Mouse (Mus musculus) lung, postnatal 4 days (tissue): ENCODE results near the gene Kiss1.
A peak's percentile ranks its signal among the peaks of the same experiment; 100 is the strongest.

ENCODE experiments used
- DNase-seq, 2 experiments: peaks; one replicate each; pipeline ENCODE4 v3.0.0; 2021

Gene Kiss1

DNA sequence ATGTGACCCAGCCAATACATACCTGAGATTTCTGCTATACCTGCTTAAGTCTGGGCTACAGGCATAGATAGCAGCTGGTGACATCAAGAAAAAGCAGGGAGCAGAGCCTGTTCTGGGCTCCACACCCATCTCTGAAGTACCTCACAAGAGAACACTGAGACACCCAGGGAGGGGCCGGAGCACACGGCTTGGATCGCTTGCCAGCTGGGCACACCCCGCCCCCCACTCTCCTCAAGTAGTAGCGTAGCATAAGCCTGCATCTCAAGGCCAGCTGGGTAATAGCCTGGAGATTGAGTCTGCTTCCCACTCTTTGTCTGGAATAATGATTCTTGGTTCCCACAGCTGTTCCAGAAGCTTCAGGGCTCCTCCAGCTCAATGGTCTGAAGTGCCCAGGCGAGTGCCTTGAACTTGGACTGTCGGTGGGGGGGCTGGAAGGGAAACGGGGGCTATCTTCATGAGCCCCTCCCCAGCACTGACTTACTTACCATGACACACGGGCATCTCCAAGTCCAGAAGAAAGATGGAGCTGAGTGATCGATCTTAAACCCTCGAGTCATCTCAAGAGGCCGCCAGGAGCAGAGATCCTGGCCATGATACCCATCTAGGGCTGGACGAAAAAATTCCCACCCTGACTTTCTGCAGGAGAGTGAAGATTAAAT is at the start of gene Kiss1:
Gene Kiss1 (plus strand): TSS at position 609 of the 659 bp plus-strand sequence.
- DNase-seq: peak; percentile 61 to 78

DNA sequence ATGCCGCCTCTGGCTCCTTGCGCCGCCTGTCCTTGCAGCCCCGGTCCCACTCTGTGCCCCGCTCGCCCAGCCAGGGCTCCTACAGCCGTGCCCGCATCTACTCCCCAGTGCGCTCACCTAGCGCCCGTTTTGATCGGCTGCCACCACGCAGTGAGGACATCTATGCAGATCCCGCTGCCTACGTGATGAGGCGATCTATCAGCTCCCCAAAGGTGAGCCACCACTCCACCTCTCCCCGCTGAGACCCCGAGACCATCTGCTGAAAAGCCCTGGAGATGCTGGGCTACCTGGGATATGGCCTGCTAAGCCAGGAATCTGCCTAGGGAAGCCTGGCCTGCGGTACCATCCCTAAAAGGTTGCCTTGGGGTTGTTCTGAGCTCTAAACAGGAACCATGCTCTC is 47.5 kb upstream of the Kiss1 start:
- no peak for DNase-seq

DNA sequence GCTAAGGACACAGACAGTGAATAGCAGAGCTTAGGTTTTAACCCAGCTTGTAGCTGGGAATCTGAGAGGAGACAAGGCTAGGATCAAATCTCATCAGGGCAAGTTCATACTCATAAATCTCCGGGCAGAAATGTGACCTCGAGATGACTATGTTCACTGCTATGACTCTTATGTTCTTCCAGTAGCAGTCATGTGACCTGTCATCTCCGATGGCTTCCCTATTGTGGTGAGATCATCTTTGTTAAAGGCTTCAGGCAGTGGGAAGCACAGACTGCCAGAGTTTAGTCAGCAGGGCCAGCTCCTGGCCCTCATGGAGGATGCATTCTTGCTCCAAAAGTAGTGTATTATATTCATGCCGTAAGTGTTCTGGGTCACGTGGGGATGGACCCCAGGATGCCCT is 44.7 kb upstream of the Kiss1 start:
- no peak for DNase-seq

DNA sequence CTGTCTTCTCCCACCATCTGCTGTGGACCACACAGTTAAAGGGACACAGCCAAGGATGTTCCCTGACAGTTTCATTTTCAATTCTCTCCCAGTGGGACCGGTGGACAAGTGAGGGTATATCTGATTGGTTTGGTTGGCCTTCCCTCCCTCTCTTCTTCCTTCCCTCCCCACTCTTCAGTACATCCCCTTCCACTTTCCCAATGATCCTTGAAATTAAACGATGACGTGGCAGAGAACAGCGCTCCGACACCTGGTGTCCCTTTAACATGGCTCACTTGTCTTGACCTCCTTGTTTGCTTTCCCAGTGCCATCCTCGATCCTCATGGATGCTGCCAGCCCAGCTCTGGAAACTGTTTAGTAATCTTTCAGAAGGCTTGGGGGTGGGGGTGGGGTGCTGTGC is 43.1 kb upstream of the Kiss1 start:
- DNase-seq: no peak

- DNase-seq: no peak
Observed at GRCm38 (mm10) chr1:133278946-133279631, 42.6 kb upstream of the Kiss1 start.

DNA sequence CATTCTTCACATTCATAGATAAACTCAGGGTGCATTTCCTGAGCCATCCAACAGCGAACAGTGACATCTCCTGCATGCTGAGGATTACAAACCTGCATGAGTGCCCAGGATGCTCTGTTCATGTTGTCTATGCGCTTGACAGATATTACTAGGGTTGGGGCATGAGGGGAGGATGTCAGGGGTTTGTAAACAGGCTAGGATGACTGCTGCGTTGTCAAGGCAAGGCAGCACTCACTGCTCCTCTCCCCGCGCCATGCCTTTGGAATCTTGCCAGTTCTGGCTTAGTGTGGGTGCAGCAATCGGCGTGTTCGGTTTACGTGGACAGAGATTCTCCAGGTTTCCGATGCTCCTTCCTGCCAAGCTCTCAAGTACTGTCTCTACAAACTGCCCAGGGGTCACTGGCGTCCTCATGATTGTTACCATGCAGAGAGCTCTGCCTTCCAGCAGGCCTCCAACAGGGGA is 42.0 kb upstream of the Kiss1 start:
- no peak for DNase-seq

GRCm38 (mm10) chr1:133280537-133280936 is 41.1 kb upstream of the Kiss1 start:
- no peak for DNase-seq

GRCm38 (mm10) chr1:133285907-133286306 is 35.8 kb upstream of the Kiss1 start:
- DNase-seq: no peak

- no peak for DNase-seq
Observed at GRCm38 (mm10) chr1:133287051-133287450, 34.6 kb upstream of the Kiss1 start.

- no peak for DNase-seq
Observed at GRCm38 (mm10) chr1:133287880-133288279, 33.8 kb upstream of the Kiss1 start.

GRCm38 (mm10) chr1:133291888-133292287 is 29.8 kb upstream of the Kiss1 start:
- DNase-seq: no peak

GRCm38 (mm10) chr1:133292608-133293007 is 29.1 kb upstream of the Kiss1 start:
- peak in 1 of 2 experiments; percentile 27 for DNase-seq

DNA sequence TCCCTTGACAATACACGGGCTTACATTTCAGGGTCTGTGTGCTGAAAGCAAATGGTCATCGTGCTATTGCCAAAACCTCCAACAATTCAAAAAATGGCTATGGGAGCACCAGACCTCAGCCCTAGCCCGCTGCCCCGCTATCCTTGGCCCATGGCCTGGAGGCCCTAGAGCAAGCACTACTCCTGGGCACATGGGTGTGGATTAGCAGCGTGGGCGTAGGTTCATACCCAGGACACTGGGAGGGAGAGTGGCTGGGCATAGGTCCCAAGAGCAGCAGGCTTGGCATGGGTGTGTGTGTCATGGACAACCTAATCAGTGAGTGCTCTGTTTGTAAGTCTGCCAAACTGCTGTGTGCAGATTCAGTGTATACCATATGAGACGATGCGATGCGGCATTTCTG is 25.3 kb upstream of the Kiss1 start:
- peak; percentile 33 to 74 for DNase-seq

DNA sequence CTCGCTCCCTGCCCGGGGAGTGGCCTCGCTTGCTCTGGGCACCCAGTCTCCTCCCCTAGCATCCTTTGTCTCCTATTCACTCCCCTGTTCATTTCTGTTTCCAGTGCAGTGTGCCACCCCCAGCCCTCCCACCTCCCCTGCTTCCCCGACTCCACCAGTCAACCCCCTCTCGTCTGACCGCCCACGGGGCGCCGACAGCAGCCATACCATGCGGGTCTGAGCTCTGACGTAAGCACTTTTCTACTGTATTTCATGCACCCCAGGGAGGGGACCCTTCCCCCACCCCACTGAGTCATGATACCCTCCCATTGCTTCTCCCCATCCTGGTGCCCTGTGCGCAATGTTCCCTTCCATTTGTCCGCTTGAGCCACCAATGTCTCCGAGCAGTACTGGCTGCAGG is 22.9 kb upstream of the Kiss1 start:
- no peak for DNase-seq

DNA sequence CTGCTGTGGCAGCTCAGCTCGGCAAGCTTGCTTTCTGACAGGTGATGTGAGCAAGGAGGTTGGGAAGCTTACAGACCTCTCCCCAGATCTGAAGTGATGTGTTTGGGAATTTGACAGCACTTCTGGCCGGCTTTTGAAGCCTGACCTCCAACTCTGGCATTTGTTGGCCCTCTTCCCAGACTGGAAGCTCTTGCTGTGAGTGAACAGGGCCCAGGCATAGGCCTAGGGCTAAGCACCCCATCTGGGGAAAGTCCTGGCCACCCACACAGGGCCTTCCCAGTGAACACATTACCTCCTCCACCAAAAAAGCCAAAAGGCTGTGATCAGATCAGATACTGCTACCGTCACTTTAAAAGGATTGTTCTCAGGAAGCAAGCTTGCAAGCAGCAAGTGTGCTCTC is 19.1 kb upstream of the Kiss1 start:
- peak; percentile 75 to 86 for DNase-seq

DNA sequence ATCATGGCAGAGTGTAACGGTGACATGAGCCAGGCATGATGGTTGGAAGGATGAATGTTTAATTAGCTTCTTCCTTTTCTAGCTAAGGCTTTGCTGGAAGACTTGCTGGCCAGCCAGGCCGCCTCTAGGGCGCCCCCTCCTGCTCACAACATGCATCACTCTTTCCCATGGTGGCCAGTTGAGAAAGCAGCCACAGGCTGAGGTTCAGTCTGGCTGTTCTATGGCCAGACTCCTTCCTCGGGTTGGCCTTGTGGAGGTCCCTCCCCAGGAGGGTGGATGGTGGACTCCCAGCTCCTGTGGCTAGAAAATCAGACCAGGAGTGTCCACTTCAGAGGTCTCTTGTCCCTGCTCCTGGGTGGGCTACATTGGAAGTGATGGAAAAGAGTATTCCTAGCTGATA is 14.8 kb upstream of the Kiss1 start:
- DNase-seq: peak; percentile 86 to 88

DNA sequence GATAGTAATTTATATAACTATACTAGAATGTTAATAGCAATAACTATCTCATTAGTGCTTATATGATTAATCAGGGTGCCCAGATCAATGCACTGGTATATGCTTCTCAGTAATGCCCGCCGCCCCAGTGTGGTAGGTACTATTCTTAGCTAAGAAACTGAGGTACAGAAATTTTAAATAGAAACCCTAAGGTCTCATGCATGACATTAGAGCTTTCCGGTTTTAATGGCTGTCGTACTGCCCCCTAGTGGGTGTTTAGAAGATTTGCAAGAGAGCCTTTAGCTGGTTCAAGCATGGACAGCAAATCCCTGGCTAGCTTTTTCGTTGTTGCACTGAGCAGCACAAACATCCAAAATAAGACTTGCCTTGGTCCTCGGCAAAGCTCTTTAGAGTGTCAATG is 14.4 kb upstream of the Kiss1 start:
- DNase-seq: peak in 1 of 2 experiments; percentile 55

DNA sequence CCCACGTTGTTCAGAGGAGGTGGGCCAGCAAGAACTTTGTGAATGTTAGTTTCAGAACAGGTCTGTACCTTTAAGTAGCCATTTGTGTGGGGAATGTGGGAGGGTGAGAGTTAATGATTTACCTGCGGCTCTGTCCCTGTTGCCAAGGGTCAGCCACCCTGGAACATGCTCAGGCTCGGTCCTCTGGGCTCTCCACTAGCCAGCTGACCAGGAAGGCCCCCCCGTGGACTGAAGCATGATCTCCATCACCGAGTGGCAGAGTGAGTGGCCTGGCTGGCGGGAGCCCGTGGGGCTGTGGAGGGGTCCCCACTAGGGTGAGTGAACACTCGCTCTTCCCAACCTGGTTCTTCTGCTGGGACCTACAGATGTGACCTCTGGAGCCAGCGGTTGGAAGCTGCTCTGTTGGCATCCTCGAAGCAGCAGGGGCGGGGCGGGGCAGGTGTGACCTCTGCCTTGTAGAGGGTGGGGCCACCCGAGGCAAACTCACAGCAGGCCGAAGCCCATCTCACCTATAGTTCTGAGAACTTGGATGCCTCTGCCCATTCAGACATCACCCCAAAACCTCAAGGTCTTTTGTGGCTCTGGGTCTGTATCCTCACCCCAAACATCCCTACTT is 11.9 kb upstream of the Kiss1 start, which contains the start of gene Golt1a:
Gene Golt1a (plus strand): TSS at position 149 of the 616 bp plus-strand sequence.
- DNase-seq: peak; percentile 28 to 65

DNA sequence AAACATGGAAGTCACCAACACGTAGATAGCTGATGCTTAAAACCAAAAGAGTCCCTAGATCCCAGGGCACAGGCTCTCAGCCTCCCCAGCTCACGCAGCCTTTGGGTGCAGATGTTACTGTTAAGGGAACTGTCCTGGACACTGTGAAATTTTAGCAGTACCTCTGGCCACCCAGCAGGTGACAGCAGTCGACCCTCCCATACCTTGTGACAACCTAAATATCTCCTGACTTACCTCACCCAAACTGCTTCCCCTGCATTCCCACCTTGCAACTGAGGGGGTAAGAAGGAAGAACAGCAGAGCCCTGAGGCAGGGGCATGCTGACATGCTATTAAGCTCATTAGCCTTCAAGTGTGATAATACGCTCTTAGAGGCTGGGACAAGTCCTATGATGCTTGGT is 10.4 kb upstream of the Kiss1 start:
- DNase-seq: no peak

- DNase-seq: peak in 1 of 2 experiments; percentile 58
Observed at GRCm38 (mm10) chr1:133311946-133312345, 9.7 kb upstream of the Kiss1 start.

DNA sequence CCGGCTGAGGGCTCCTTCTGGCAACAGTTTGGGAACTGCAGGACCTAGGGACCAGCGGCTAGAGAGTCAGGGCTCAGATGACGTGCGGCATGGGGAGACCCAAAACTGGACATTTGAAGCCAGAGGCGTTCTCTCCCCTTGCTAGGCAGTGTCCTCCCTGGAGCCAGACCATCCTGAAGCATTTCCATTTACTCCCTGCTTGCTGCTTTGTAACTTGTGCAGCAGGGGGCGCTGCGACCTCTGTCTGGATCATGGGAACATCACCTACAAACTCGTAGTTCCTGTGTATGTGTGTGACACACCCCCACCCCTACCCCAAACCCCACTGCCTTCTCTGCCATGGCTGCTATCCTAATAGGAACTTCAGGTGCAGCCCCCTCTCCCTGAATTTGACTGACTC is 7.3 kb upstream of the Kiss1 start:
- DNase-seq: peak; percentile 64 to 71

DNA sequence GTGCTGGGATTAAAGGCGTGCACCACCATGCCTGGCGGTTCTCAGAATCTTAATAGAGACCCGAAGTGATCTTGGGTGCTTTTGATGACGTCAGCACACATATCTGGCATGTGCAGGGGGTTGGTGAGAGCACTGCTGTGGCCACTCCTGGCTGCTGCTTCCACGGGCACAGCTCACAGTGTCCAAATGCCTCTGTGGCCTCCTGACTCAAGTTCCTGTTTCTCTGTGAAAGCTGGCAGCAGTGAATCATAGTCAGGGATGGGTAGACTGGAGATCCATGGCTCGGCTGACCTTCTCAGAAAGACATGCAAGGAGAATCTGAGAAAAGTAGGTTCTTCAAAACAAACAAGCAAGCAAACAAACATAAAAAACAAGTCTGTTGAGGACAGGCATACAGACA is 5.9 kb upstream of the Kiss1 start:
- no peak for DNase-seq

GRCm38 (mm10) chr1:133316577-133316976 is 5.1 kb upstream of the Kiss1 start:
- DNase-seq: no peak

DNA sequence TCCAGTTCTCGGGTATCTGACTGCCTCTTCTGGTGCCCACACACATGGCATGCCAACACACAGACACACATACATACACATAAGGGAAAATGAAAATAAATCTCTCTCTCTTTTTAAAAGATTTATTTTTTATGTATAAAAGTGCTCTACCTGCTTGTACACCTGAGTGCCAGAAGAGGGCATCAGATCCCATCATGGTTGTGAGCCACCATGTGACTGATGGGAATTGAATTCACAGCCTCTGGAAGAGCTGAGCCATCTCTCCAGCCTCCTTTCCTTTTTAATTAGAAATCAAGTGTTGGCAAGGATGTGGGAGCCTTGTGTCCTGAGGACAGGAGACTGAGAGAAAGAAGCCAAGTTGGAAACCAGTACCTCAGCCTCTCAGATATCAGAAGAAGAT is 4.5 kb upstream of the Kiss1 start:
- DNase-seq: no peak
